Mouse (Mus musculus) ZHBTc4 (cell line): ENCODE measurements at regions not wholly inside any gene's neighbourhood (a gene's known extent, or its start where the extent isn't known, plus 50 kb on each side); places are given as distances from the start of the nearest gene placed in this dataset.

Experiments
- DNase-seq: peaks from one replicate; pipeline ENCODE4 v3.0.0-alpha.2; 2011; ENCODE audit warnings: low read depth, low spot score

GRCm38 (mm10) chr6:95769808-95770207 lies 51.2 kb upstream of the Suclg2 start:
- DNase-seq, result no peak

GRCm38 (mm10) chr6:95801651-95802050 lies 83.1 kb upstream of the Suclg2 start:
- no peak for DNase-seq

- peak; percentile 6 for DNase-seq
Measured at GRCm38 (mm10) chr6:95841502-95841901, 122.9 kb upstream of the Suclg2 start.

- DNase-seq, result no peak
Measured at GRCm38 (mm10) chr6:95846536-95846935, 127.9 kb upstream of the Suclg2 start.

- DNase-seq, result no peak
Measured at GRCm38 (mm10) chr6:95875463-95875862, 156.9 kb upstream of the Suclg2 start.

GRCm38 (mm10) chr6:95876320-95876719 lies 157.7 kb upstream of the Suclg2 start:
- DNase-seq, result no peak

GRCm38 (mm10) chr6:95886645-95887044 lies 168.0 kb upstream of the Suclg2 start:
- DNase-seq, result no peak

GRCm38 (mm10) chr6:95902551-95902950 lies 184.0 kb upstream of the Suclg2 start:
- no peak for DNase-seq

GRCm38 (mm10) chr6:95904085-95904633 lies 185.6 kb upstream of the Suclg2 start:
- DNase-seq, result peak; percentile 17

GRCm38 (mm10) chr6:95905057-95905456 lies 186.5 kb upstream of the Suclg2 start:
- no peak for DNase-seq

GRCm38 (mm10) chr6:95921737-95922136 lies 191.2 kb upstream of the Fam19a1 start:
- no peak for DNase-seq

GRCm38 (mm10) chr6:95934561-95934960 lies 178.4 kb upstream of the Fam19a1 start:
- DNase-seq, result no peak

- DNase-seq, result no peak
Measured at GRCm38 (mm10) chr6:95936504-95936903, 176.4 kb upstream of the Fam19a1 start.

GRCm38 (mm10) chr6:95939052-95939451 lies 173.9 kb upstream of the Fam19a1 start:
- DNase-seq, result no peak

GRCm38 (mm10) chr6:95960745-95961144 lies 152.2 kb upstream of the Fam19a1 start:
- no peak for DNase-seq

GRCm38 (mm10) chr6:95966231-95966630 lies 146.7 kb upstream of the Fam19a1 start:
- DNase-seq, result no peak

GRCm38 (mm10) chr6:95975994-95976393 lies 137.0 kb upstream of the Fam19a1 start:
- DNase-seq, result no peak

GRCm38 (mm10) chr6:95997037-95997436 lies 115.9 kb upstream of the Fam19a1 start:
- DNase-seq, result no peak

GRCm38 (mm10) chr6:95997741-95998140 lies 115.2 kb upstream of the Fam19a1 start:
- no peak for DNase-seq

GRCm38 (mm10) chr6:95999441-95999840 lies 113.5 kb upstream of the Fam19a1 start:
- no peak for DNase-seq

- no peak for DNase-seq
Measured at GRCm38 (mm10) chr6:96000011-96000476, 112.9 kb upstream of the Fam19a1 start.

- DNase-seq, result no peak
Measured at GRCm38 (mm10) chr6:96011299-96011698, 101.7 kb upstream of the Fam19a1 start.

- no peak for DNase-seq
Measured at GRCm38 (mm10) chr6:96028022-96028704, 84.8 kb upstream of the Fam19a1 start.
